Mouse (Mus musculus) c-Kit-positive CD71-positive TER-119-positive erythroid progenitor cells, embryonic 14.5 days (primary cell): ENCODE measurements around the gene Plcb2.
A peak's percentile ranks its signal among the peaks of the same experiment; 100 is the strongest.

Experiments used
- DNase-seq: peaks from one replicate; pipeline ENCODE4 v3.0.0-alpha.2; 2013; ENCODE audit warnings: low spot score

Gene Plcb2

DNA sequence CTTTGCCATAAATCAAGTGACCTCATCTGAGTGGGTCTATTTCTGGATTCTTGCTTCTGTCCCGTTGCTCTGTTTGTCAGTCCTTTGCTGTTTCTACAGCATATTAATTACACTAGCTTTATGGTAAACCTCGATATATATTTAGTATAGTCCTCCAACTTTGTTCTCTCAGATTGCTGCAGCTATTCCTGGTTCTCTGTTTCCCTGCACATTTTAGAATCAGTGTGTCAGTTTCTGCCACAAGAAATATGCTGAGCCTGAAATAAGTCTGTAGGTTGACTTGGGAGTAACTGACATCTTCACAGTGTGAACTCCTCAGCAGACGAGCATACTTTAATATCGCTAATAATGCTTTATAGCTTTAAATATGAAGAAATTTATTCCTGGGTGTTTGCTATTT is 43.1 kb downstream of the Plcb2 start:
- no peak for DNase-seq

DNA sequence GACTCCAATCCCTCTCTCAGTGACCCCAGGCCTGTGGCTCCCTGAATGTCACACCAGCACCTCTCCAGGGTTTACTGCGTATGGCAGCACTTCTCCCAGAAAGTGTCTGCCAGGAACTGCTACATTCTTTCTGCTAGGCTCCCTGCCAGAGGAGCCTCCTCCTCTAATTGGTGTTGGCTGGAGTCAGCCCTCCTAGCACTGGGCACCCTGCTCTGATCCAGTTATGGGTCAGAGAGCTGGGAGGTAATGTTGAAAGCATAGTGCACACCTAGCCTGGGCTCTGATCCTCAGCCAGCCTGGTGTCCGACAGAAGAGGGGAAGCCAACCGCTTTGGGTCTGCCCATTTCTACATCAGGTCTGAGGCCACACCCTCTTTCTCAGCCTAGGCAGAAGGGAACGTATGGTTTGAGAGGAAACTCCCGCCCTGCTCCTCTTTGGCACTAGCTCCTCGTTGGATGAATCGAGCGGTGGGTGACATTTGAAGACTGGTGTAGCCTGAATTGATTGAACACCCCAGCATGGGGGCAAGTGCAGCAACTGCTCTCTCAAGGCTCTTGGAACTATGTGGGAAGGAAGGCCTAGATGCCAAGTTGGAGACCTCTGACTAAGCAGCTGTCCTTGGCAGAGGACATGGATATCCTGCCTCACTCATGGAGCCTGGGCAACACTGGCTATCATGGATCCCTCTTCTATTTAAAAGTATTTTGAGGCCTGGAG is 45.5 kb downstream of the Plcb2 start:
- DNase-seq: no peak

DNA sequence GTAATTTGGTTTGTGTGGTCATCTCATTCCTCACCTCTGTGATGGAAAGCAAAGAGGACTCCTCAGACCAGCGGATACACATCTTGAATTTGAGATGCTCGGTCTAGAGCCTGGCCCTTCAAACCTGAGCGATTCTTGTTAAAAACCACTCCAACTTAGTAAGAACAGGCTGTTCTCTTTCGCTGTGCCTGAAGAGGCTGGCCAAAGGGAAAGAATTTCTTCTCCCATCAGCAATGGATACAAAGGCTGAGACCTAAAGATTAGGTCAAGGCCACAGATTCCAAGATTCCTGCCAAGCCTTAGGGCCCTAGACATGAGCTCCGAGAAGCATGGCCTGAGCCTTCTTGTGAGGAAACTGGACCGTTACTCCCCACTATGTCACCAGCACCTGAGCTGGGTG is 47.3 kb downstream of the Plcb2 start:
- DNase-seq: no peak

DNA sequence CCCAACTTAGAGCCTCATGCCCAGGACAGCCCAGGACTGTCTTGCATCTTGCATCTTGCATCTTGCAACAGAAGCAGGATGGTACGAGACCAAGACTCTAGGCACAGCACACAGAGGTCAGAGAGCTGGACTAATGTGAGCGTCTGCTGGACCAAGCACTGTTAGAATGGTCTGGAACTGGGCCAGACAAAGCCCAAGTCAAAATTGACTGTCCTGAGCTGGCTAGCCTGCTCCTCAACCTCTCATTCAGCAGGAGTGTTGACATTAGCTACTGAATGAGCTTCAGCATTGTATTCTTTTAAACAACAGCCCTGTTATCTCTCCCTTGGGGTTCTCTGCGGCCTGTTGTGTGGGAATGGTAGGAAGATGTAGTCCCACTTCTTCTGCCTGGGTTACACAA is 48.7 kb downstream of the Plcb2 start:
- no peak for DNase-seq

DNA sequence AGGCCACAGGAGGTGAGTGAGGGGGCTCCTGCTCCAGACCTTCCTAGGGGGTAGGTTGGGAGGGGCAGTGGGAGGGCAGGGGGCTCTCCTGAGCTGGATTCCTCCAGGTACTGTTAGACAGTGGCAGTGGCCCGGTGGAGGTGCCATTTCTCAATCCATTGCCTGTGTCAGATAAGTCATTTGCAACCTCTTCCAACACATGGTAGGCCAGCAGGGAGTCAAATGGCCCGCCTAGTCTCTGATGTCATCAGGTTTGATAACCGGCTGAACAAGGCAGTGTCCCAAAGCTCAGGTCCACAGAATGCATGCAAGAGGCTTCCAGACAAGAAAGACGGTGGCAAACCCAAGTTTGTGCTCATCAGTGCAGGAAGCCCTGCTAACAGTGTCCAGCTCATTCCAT is 50.4 kb downstream of the Plcb2 start:
- peak; percentile 58 for DNase-seq

DNA sequence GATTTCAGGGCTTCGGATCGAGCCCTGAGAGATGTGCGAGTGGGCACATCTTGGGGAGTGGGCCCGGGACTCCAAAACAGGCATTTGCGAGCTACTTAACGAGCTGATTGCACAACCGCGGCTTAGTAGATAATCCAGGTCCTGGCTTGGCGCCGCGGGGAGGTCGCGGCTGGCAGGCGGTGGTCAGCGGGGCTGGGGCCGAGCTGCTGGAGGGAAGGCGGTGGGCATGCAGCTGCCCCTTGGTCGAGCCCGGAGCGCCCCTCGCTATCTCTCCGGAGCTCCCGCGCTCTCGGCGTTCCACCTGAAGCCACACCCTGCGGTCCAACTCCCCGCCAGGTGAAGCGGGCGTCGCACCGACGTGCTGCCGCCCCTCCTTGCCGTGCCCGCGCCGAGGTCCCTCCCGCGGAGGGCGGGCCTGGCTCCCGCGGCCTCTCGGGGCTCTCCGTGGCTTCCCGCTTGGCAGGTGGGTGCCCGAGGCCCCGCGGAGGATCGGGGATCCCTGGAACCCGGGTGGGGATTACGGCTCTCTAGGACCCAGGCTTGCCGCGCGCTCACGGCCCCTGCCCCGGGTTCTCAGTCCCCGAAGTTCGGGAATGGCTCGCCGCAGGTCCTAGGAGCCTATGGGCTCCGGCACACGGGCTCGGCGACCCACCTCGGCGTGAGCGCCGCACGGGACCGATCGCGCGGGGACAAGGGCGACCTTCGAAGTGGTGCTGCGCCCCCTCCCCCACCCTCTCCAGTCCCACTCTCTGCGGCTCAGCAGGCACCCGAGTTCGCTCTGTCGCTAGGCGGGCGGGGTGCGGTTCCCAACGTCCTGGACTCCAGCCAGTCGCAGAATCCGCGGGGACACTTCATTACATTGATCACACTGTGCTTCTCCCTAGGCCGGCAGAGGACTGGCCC is 51.1 kb downstream of the Plcb2 start:
- no peak for DNase-seq

DNA sequence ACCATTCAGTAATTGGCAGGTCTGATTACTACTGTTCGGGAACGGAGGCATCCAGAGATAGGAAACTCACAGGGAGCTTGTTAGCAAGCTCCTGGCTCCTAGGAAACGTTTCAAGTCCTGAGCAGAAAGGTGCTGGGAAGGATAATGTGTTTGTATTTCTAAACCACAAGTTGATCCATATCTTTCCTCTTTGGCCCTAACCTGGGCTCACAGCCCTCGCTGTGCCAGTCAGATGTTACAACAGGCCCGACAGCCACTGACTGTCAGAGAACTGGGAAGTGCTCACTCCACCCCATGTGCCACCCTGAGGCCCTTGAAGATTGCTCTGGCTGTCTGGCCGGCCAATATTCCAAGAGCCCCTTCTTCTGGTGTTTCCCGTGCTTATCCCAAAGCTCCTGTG is 53.7 kb downstream of the Plcb2 start:
- DNase-seq: no peak

DNA sequence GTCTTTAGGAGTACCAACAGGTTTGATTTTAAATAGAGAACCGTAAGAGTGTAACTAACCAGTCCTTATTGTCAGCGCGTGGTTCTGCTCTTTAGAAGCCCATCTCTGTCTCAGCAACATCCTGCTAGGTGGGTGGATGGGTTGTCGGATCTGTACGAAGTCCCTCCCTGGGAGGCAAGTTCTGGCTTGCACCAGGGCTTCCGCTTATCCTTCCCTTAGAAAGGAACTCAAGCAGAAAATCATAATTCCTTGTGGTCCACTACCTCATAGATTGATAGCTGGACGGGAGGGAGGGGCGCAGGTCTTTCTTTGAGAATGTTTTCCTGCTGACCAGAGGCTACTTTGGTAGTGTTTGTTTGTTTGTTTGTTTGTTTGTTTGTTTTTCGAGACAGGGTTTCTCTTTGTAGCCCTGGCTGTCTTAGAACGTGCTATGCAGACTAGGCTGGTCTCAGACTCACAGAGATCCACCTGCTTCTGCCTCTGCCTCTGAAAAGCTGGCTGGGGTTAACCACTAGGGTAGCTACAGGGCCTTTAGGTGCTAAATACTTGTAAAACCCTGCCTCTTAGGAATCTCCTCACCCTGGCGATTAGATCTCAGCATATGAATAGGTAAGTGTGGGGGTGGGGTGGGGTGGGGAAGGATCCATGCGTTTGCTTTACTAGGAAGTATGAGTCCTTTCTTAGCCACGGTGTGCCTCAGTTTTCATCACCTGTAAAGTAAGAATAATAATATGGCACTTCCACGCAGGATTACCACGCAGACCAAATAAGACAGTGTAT is 54.4 kb downstream of the Plcb2 start:
- DNase-seq: no peak

DNA sequence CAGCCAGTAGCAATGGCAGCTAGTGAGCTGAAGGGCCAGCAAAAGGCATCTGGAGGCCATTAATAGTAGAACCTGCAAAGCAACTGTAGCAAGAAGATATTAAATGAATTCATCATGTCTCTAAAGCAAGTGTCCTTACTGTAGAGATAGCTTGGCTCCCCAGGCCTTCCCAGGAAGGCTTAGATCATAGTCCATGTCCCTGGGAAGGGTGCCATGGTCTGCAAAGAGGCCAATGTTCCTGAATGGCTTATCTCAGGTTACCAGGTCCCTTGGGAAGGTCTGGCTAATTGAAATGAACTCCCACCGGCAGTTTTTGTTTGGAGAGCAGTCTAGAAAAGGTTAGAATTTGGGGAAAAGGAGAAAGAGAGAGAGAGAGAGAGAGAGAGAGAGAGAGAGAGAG is 56.5 kb downstream of the Plcb2 start:
- DNase-seq: no peak

DNA sequence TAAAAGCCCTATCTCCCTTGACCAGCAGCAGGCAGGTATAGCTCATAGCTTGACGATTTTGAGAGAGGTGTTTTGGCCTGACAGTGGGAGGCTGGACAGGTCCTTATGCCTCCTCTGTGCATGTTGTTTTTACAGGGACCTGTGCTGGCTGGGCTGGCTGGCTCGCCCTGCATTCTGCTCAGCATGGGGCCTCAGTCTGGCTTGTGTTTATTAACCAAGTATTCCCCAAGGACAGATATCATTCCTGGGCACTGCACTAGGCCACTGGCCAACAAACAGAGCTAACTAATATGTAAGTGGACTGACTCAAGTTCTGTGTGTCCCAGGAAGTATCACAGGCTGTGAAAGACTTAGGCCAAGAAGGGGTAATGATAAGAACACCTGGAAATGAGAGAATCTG is 58.5 kb downstream of the Plcb2 start:
- no peak for DNase-seq

DNA sequence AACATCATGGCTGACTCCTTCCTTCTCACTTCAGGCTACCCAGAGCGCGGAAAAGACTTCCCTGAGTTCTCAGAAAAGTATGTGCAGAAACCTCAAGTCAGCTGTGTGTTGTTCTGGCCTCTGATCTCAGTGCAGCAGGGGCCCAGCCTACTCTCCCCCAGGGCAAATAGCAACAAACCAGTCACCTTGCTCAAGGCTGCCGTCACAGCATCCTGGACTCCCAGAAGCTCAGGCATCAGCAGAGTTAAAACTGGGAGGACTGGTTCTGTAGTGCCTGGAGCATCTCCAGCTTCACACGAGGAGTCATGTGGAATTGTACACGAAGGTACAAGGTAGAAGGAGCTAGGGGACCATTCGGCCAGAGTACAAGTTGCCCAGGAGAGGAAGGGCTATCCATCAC is 59.0 kb downstream of the Plcb2 start:
- DNase-seq: no peak

DNA sequence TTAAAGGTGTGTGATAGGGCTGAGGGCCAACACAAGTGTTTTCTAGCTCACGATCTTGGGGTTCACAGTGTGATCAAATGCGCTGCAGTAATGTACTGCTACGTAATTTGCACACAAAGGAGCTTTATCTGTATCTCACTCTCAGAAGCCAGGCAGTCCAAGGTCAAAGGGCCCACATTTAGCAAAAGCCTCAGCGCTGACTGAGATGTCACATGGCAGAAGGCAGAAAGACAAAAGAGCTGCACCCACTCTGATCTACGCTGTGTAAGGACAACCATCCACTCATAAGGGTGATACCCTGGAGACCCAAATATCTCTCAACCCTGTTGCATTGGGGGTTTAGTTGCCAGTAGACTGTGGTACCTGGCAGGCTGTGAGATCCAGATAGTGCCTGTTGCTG is 61.1 kb downstream of the Plcb2 start:
- DNase-seq: no peak

DNA sequence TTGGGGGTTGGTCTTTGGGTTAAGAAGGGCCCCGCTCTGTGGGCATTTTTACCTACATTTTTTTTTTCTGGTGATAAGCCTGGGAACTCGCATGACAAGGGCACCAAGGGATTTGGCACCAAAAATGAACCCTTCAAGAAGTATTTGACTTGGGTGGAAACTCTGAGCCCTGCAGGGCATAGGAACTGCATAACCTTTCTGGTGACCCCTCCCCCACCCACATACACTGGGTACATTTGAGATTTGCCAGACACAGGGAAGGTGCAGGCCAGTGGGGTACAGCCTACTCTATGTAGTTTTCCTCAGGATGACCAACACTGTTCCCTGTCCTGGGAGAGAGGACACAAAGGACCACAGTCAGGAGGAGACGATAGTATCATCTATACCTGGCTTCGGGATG is 62.6 kb downstream of the Plcb2 start:
- DNase-seq: no peak

DNA sequence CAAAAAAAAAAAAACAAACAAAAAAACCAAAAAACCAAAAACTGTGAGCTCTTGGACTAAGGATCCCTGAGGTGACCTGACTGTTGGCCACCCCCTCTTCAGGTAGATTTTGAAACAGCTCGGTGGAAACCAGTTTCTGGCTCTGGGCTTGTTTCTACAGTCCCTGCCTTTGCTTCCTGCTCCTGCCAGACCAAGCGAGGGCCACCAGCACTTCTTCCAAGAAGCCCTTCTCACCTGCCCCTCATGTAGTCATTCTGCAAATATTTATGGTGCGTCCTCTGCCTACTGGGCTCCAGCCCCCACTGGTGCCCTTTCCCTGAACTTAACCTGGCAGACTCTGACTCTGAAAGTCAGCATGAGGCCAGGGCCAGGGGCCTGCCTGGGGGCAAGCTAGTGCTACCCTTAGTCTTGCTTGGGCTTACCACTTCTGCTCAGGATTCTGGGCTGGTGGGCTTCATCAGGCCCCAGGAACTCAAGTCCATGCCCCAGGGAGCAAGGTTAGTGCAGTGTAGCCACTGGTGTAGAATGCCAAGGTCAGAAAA is 63.2 kb downstream of the Plcb2 start:
- DNase-seq: no peak

DNA sequence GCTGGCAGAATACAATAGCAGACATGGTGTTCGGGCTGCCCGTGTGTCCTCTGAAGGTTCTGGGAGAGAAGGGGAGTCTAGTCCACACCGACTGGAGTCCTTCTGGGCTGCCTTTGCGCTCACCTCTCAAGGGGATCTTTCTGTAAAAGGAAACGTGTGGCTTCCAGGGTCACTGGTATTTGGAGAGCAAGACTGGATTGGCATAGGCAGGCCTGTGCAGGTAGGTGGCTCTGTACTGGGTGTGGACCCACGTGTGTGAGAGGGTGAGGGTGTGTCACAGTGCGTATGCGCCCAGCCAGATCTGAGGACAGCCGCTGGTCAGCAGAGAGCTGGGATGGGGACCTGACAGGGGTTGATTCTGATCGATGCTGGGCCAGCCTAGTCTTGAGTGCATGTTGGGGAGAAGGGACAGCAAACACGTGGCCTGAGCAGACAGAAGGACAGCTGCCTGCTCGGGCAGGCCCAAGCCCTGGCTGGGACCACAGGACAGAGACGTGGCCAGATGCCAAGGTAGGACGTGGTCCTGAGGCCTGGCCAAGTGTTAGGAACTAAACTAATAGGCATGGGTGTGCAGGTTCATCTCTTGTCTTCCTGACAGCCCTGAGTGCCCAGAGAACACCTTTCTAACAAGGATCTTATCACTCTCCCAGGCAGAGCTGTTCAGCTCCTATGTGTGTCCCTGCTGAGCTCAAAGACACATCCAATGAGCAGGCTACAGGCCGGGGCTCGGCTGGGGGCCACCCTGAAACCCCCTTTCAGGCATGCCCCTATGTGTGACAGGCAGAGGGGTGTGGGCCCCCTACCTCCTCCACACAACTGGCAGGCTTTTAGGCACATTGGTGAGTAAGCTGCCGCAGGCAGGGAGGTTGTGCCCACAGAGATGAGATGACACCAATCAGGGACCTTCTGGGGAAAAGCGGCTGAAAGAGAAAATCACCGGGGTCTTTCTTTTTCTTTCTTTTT is 64.2 kb downstream of the Plcb2 start:
- DNase-seq: no peak

DNA sequence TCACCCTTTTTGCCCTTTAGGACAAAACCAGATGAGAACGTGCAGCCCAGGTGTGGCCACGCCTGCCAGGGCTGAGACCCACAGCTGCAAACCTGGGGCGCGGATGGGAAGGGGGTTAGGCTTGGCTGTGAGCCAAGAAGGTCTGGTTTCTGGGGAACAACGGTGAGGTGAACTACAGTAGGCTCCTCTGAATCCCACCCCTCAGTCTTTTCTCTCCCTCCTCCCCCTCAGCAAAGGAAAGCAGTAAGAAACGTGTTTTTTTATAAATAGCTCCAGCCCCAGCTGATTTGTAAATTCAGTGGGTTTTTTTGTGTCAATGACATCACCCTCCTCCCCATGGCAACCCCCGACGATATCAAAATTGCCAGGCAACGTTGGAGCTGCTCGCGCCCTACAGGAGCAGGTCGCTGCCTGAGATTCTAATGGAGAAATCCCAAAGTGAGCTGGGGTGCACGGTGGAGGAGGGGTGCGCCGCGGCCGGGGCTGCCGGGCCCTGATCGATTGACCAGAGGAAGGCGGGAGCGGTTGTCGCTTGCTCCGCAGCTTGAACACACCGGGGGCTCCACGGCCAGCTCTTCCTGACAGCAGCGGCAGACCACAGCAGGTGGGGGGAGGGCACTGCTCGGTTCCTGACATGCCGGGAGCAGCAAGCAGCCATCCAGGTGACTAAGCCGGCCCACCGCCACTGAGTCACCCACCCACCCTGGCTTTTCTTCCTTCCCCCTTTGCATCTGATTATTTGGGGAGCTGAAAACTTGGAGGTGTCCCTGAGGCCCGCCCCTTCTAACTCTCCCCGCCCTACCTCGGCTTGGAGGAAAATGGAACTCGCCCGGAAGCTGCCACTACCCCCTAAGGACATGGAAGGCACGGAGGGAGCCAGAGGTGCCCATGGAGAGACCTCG is 65.1 kb downstream of the Plcb2 start, which contains the start of gene Pak6:
Gene Pak6 (plus strand): TSS at position 402 of the 902 bp plus-strand sequence.
- DNase-seq: peak; percentile 60

DNA sequence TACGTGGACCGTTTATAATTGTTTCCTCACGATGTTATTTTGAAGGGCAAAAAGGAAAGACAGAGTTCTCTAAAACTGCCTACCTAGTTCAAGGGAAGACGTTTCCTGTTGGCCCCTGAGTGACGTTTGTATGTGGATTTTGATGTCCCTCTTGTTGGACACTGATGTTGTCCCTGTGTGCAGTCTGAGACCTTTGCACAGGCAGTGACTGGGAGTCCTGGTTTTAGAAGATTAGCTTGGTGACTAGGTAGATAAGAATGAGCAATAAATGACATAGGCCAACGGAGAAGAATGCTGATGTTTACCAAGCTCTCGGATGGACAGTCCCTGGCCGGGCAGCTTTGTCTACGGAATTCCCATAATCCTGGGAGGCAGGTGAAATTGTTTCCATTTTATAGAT is 66.3 kb downstream of the Plcb2 start:
- DNase-seq: peak; percentile 54

DNA sequence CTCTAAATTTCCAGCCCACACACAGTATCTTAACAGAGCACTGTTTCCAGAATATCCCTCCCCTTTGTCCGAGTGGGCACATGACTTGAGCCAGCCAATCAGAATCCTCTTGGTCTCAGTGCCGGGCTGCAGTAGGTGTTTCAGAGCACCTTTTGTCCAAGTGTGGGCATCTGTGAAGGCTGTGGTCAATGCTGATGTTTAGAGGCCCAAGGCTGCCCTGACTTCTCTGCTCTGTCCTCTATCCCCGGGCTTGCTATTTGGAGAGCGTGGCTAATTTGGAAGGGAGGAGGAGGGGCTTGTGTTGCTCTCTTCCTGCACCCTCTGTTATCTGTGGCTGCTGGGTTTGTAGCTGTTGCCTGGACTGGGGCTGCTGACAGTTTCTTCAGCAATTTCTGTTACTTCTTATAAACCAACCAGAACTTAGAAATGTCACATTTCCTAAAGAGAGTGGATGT is 68.2 kb downstream of the Plcb2 start:
- peak; percentile 88 for DNase-seq

DNA sequence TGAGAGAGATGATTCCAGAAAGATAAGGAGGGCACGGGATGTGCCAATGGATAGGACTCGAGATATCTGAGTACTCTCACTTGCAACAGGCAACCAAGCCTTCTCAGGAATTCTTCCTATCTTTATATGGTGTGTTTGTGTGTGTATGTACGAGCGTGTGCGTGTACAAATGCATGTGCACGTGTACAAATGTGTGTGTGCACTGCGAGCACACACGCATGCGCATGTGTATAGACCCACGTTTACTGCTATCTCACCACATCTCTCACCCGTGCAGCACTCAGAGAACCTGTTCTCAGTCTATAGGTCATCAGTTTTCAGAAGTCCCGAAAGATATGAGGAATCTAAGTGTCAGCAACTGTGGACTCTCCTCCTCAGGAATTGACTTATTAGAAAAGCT is 68.7 kb downstream of the Plcb2 start:
- DNase-seq: peak; percentile 71

DNA sequence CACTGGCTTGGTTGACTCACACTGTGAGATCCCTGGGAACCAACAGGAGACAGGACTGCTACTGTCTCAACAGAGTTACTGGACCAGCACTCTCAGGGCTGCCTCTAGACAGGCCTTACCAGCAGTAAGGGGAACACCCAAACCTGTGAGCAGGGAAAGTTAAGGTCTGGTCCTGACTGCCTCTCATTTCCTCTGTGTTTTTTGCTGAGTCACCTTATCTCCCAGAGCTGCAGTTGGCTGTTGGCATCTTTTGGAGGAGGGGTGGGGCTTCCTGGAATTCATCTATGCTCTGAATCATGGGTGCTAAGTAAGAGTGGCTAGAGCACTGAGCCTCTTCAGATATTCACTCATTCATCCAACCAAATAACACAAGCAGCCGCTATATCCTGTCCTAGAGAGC is 69.2 kb downstream of the Plcb2 start:
- peak; percentile 98 for DNase-seq
